Mouse (Mus musculus) hindbrain, embryonic 16.5 days (tissue): Measurements from ENCODE around the gene Fam166a. TPM values are rescaled to one million over a fixed set of nuclear protein-coding genes. Genes with fewer than 3 reads are reported as not detected.

Source experiments
- ATAC-seq: fragments of 200-750 bp; cut with Nextera tagmentation; 2 replicates; pipeline ENCODE4 v1.8.0; 2017; ENCODE audit warnings: moderate TSS enrichment, moderate library complexity
- H3K27ac ChIP-seq: fragments of 300-500 bp; sonication (generic); 2 replicates; pipeline ENCODE4 v1.5.1; 2014; ENCODE audit warnings: low read depth, mild to moderate bottlenecking, control low read depth, low read length, moderate library complexity
- H3K27me3 ChIP-seq: fragments of 300-500 bp; sonication (generic); replicated peaks from 2 replicates; pipeline ENCODE4 v1.6.1; 2014; ENCODE audit warnings: low read length; ENCODE audit not compliant: control insufficient read depth, insufficient read depth
- H3K36me3 ChIP-seq: fragments of 300-500 bp; sonication (generic); 2 replicates; pipeline ENCODE4 v1.6.1; 2014; ENCODE audit warnings: mild to moderate bottlenecking, low read length, moderate library complexity, mixed read lengths; ENCODE audit not compliant: control insufficient read depth, insufficient read depth
- H3K4me1 ChIP-seq: fragments of 300-500 bp; sonication (generic); 2 replicates; pipeline ENCODE4 v1.6.1; 2014; ENCODE audit warnings: low read depth, low read length; ENCODE audit not compliant: control insufficient read depth, insufficient read depth
- H3K4me2 ChIP-seq: fragments of 300-500 bp; sonication (generic); 2 replicates; pipeline ENCODE4 v1.6.1; 2014; ENCODE audit warnings: mild to moderate bottlenecking, low read length, control low read depth, moderate library complexity
- H3K4me3 ChIP-seq: fragments of 300-500 bp; sonication (generic); 2 replicates; pipeline ENCODE4 v1.5.1; 2014; ENCODE audit warnings: mild to moderate bottlenecking, low read length, control low read depth, moderate library complexity
- H3K9ac ChIP-seq: fragments of 300-500 bp; sonication (generic); 2 replicates; pipeline ENCODE4 v1.6.1; 2014; ENCODE audit warnings: low read depth, mild to moderate bottlenecking, control low read depth, low read length, moderate library complexity
- H3K9me3 ChIP-seq: fragments of 300-500 bp; sonication (generic); 2 replicates; pipeline ENCODE4 v1.6.1; 2014; ENCODE audit warnings: mild to moderate bottlenecking, low read length, moderate library complexity; ENCODE audit not compliant: control insufficient read depth
- WGBS: fragments of 180-500 bp; shearing (Covaris S2); extraction: QIAGEN DNeasy Blood & Tissue Kit; methylation state at CpG from one replicate; pipeline ENCODE4 v1.1.7; 2014; 5-methylcytosine and 5-hydroxymethylcytosine counted together
- polyA plus RNA-seq: library from polyadenylated mRNA; unstranded; fragments of >200 nt; fragmentation: Nextera tagmentation; extraction: Ambion mirVana; gene quantifications from 2 replicates; pipeline ENCODE4 v1.2.1, GENCODE M21; 2015

The Fam166a gene
- polyA plus RNA-seq, 1 experiment from 2014 or later, result 0.39 TPM

DNA sequence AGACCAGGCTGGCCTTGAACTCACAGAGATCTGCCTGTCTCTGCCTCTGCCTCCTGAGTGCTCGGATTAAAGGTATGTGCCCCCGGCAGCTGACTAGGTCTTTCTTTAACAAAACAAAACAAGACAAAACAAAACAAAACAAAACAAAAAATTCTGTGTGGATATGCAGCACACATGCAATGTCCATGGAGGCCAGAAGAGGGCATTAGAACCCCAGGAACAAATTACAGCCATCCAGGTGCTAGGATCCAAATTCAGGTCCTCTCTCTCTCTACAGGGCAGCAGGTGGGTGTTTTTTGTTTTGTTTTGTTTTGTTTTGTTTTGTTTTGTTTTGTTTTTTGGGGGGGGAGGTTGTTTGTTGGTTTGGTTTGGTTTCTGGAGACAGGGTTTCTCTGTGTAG is 40.3 kb downstream of the Fam166a start:
- Histone ChIP-seq H3K4me1 (peaks cover 27% of the 10 kb centered on the region), H3K27ac (no peak overlapping the region), H3K4me3 (no peak overlapping the region), H3K27me3 (no peaks in the 10 kb centered on the region), H3K9ac (no peak overlapping the region), H3K9me3 (no peaks in the 10 kb centered on the region), H3K4me2 (no peak overlapping the region), H3K36me3 (no peaks in the 10 kb centered on the region)
- ATAC-seq, result no peak
- WGBS, result 44% methylated on average over 2 of the region's 2 CpGs

DNA sequence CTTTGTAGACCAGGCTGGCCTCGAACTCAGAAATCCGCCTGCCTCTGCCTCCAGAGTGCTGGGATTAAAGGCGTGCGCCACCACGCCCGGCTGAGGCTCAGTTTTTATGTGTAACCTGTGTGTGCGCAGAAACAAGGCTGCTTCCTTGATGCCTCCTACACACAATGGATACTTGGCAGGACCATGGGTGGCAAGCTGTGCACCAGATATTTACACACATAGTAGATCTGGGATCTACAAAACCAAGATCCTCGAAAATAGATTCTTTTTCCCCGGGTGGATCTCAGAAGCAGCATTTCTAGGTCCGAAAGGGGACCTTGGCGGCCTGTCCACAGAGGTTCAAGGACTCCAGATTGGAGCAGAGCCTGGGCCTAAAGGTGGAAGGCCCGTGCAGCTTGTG is 43.3 kb downstream of the Fam166a start:
- Histone ChIP-seq H3K9me3 (no peaks in the 10 kb centered on the region), H3K36me3 (no peaks in the 10 kb centered on the region), H3K27ac (peak overlapping the region; percentile 62), H3K4me1 (peaks cover 41% of the 10 kb centered on the region), H3K9ac (peak overlapping the region; percentile 46; the same call in 1 of the 2 replicates), H3K4me2 (peak overlapping the region; percentile 99), H3K27me3 (no peaks in the 10 kb centered on the region; the same call in 1 of the 2 replicates), H3K4me3 (peak overlapping the region; percentile 83)
- ATAC-seq, result no peak
- WGBS, result 43% methylated on average over 10 of the region's 12 CpGs

DNA sequence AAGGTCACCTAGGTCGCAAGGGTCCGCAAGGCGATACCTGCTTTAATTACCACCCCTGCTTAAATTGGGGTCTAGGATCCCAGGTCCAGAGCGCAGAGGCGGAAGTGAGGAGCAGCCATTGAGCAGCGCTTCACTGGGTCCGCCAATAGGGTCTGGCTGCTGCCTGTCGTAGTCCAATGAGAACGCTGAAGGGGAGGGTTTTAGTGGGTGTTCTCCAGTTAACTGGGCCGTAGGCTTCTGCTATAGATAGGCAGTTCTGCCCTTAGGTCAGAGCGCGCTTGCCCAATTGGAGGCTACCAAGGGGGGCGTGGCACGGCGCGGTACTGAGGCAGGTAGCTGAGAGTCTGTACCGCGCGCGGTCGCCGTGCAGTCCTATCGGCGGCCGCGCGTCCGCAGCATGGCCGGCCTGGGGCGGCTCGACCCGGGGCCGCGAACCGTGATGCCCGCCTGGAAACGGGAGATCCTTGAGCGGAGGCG is 43.8 kb downstream of the Fam166a start, which contains the start of gene Tprn:
Gene Tprn, plus strand, starts transcription at position 328 of the 477 bp plus-strand sequence.
- Histone ChIP-seq H3K9ac (peak within 1 kb of the TSS; percentile 83), H3K4me1 (peaks cover 43% of the 10 kb centered on the region), H3K4me2 (peak within 1 kb of the TSS; percentile 99), H3K27ac (peak within 1 kb of the TSS; percentile 85), H3K4me3 (peak within 1 kb of the TSS; percentile 83), H3K27me3 (no peaks in the 10 kb centered on the region; the same call in 1 of the 2 replicates), H3K36me3 (no peaks in the 10 kb centered on the region), H3K9me3 (no peaks in the 10 kb centered on the region)
- ATAC-seq, result peak; percentile 98
- under 1% methylated on average over 32 of the region's 39 CpGs for WGBS

DNA sequence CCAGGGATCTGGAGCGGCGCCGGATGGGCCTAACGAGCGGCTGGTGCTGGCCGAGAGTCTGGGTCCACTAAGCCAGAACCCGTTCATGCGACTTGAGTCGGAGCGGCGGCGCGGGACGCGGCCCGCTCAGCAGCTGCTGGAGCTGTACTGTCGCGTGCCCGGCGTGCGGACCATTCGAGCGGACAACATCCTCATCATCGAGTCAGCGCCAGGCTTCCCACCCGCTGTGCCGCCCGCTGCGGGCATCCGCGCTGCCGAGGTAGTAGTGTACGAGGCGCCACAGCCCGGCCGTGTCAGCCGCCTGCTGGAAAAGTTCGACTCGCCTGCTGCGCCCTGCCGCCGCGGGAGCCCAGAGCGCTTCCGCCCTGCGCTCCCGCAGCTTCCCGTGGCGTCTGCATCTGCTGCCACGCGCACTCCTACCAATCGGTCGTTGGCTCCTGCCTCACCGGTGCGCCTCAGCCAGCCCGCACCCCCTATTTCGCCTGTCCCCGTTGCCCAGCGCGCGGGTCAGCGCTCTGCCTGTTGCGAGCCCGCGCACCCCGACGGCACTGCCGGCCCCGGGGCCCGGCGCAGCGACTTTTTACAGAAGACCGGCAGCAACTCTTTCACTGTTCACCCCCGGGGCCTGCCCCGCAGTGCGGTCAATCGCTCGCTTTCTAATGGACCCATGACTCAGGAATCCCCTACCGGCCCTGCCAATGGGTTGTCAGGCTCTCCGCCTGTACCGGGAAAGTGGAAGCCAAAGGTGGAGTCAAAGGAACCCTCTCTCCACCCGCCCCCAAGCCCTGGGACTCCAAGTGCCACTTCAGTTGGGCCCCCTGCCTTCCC is 44.5 kb downstream of the Fam166a start:
- ATAC-seq, result no peak; the same call in 1 of the 2 replicates
- peaks cover 45% of the 10 kb centered on the region for H3K4me1 ChIP-seq

DNA sequence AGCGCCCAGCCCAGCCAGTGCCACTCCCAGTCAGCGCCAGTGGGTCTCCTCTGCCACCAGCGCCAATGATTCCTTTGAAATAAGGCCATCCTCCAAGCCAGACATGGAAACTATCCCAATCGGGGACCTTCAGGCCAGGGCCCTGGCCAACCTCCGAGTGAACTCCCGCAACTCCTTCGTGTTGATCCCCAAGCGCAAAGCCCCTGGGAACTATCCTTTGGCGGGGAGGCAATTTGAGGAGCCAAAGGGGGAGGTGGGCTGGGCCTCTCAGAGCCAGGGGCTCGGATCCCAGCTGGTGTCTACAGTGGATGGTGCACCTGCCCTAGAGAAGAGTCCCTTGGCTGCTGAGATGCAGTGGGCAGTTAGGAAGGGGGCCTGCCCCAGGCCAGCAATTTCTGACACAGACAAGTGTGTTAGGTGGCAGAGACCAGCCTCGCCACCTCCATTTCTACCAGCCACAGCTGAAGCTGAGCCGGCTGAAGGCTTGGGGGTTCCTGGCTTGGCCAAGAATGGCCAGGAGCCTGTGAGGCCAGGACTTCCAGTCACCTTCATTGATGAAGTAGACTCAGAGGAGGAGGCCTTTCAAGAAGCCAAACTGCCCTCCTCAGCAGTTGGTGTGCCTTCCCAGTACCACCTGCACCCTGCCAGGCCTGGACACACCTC is 45.2 kb downstream of the Fam166a start:
- 21% methylated on average over 12 of the region's 12 CpGs for WGBS
- H3K9me3 ChIP-seq, result no peaks in the 10 kb centered on the region

More for the DNA sequence above, 44.5 kb downstream of the Fam166a start:
- H3K4me2 ChIP-seq, result peak overlapping the region; percentile 99
- H3K4me3 ChIP-seq, result peak overlapping the region; percentile 83
- no peaks in the 10 kb centered on the region for H3K36me3 ChIP-seq
- H3K27me3 ChIP-seq, result no peaks in the 10 kb centered on the region; the same call in 1 of the 2 replicates
- peak overlapping the region; percentile 85 for H3K27ac ChIP-seq
- H3K9me3 ChIP-seq, result no peaks in the 10 kb centered on the region
- H3K9ac ChIP-seq, result peak overlapping the region; percentile 83
- WGBS, result under 1% methylated on average over 82 of the region's 82 CpGs

DNA sequence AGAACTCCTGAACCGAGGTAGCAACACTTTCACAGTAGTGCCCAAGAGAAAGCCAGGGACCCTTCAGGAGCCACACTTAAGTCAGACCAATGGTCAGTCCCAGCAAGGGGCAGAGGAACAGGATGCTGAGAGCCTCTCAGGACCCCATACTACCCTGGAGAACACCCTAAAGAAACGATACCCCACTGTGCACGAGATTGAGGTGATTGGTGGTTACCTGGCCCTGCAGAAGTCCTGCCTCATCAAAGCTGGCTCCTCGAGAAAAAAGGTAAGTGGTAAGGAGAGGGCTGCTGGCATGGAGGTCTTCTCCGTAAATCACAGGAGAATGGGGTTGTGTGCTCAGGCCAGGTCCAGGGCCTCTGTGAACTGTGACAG is 45.7 kb downstream of the Fam166a start:
- H3K27me3 ChIP-seq, result no peaks in the 10 kb centered on the region; the same call in 1 of the 2 replicates
- no peaks in the 10 kb centered on the region for H3K9me3 ChIP-seq
- no peak overlapping the region for H3K27ac ChIP-seq
- H3K4me3 ChIP-seq, result peak overlapping the region; percentile 83
- no peaks in the 10 kb centered on the region; the same call in 1 of the 2 replicates for H3K36me3 ChIP-seq
- H3K9ac ChIP-seq, result peak overlapping the region; percentile 83
- 86% methylated on average over 5 of the region's 5 CpGs for WGBS
- H3K4me1 ChIP-seq, result peaks cover 45% of the 10 kb centered on the region
- no peak for ATAC-seq
- H3K4me2 ChIP-seq, result peak overlapping the region; percentile 99

More for the DNA sequence above, 45.2 kb downstream of the Fam166a start:
- H3K36me3 ChIP-seq, result no peaks in the 10 kb centered on the region
- no peaks in the 10 kb centered on the region; the same call in 1 of the 2 replicates for H3K27me3 ChIP-seq
- H3K27ac ChIP-seq, result no peak overlapping the region; the same call in 1 of the 2 replicates
- no peak for ATAC-seq
- peak overlapping the region; percentile 83 for H3K4me3 ChIP-seq
- peaks cover 45% of the 10 kb centered on the region for H3K4me1 ChIP-seq
- H3K9ac ChIP-seq, result peak overlapping the region; percentile 83
- H3K4me2 ChIP-seq, result peak overlapping the region; percentile 99

DNA sequence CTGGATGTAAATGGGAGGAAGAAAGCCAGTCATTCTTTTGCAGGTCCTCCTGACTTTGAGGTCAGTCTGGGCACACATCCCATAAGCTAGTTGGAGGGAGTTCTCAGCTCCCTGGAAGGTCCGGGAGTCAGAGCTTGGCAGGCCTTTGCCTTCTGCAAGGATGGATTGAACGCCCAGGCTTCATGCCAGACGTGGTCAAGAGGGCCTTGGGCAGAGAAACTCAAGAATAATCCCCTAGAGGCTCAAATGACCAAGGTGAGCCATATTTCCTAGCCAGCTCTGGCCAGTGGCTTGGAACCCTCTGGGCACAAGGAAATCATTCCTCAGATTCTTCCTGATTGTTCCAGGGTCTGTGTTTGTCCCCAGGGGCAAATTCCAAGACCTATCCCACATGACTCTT is 46.3 kb downstream of the Fam166a start:
- Histone ChIP-seq H3K4me2 (peak overlapping the region; percentile 99), H3K9ac (no peak overlapping the region), H3K27me3 (no peaks in the 10 kb centered on the region; the same call in 1 of the 2 replicates), H3K36me3 (peaks cover 2% of the 10 kb centered on the region; the same call in 1 of the 2 replicates), H3K27ac (no peak overlapping the region), H3K9me3 (no peaks in the 10 kb centered on the region), H3K4me1 (peaks cover 45% of the 10 kb centered on the region), H3K4me3 (peak overlapping the region; percentile 83)
- 55% methylated on average over 3 of the region's 3 CpGs for WGBS
- no peak for ATAC-seq

DNA sequence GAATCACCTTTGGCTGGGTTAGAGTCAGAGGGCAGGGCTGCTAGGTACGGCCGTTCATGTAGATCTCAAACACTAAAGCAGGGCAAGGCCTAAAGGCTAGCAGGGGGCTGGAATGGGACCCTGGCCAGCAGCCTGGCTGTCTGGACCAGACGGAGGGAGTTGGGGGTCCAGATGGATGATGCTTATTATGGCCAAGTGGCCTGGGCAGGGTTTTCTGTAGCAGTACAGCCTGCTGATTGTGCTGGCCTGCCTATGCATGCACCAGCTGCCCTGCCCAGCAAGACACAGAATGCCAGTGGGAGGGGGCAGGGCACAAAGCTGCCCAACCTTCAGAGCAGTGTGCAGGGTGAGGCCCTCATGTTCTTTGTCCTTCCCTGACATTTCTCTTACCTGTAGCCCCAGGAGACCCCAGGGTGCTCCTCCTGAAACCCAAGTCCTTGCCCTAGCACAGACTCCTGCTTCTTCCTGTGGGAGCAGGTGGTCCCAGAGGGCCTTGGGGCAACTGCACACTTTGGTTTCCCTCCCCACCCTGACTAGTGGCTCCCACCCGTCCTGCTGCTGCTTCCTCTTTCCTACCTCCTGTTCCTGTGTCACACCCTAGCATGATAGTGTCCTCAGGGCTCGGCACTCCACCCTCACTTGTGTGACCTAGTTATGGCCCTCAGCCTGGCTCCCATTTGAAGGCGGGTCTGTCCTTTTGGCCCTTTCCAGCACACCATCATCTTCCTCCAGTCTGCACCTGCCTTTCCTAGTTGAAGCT is 47.5 kb downstream of the Fam166a start:
- ATAC-seq, result no peak
- no peaks in the 10 kb centered on the region for H3K9me3 ChIP-seq
- H3K27ac ChIP-seq, result peak overlapping the region; percentile 73
- peaks cover 50% of the 10 kb centered on the region for H3K4me1 ChIP-seq
- no peaks in the 10 kb centered on the region; the same call in 1 of the 2 replicates for H3K27me3 ChIP-seq
- H3K4me2 ChIP-seq, result peak overlapping the region; percentile 99
- WGBS, result 48% methylated on average over 6 of the region's 6 CpGs
- H3K4me3 ChIP-seq, result peak overlapping the region; percentile 20
- H3K9ac ChIP-seq, result peak overlapping the region; percentile 44
- peaks cover 8% of the 10 kb centered on the region; the same call in 1 of the 2 replicates for H3K36me3 ChIP-seq
